In the genomic region with DNA sequence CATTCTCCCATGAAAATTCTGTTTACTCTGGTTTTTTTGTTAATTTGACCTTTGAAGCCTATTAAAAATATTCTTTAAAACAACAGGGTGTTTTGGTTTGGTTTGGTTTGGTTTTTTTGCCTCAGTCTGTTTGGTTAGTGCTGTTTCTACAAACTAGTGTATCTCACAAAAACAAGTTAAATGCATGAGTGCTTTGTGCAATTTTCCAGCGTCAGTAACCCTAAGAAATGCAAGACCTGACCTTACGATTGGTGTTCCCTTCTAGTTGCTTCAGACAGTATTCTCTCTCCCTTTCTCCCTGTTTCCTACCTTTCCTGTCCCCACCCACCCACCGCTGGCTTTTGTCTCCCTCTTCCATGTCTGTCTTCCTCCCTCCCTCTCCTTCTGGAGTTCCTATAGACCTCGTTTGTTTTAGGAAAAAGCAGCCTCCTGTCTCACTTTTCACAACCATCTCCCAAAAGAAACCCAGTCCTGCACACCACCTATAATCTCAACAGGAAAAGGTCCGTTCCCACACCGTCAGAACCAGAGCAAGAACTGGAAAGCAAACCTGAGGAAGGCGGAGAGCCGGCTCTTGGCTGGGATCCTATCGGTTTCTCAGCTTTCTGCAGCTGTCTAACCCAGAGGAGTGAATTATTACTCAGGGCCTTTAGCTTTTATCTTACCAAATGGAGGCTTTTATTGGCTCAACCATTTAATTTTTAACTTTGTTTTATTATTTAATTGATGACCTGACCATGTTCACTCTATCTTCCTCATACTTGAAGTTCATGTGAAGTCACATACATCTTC, we compare ENCODE assay signal across 17 mouse cellular contexts. TPM values are rescaled to one million over a fixed set of nuclear protein-coding genes. Genes with fewer than 3 reads are reported as not detected.
DNase-seq lines count a peak whose midpoint lies in the region; ATAC-seq and TF ChIP-seq lines count a peak whose summit lies in the region.
"Had no signal": no experiment of that assay in that cellular context is flagged by ENCODE, and none has a peak within 500 bp of the region (broad histone marks: within the 10 kb centered on the region; RNA-seq: fewer than 3 reads in every experiment).

Gene Slc17a4 (minus strand): TSS at position 634 of the 792 bp plus-strand sequence.

- no peaks in the 10 kb centered on the region for H3K36me3 ChIP-seq in stomach, embryonic 15.5 days
- no peaks in the 10 kb centered on the region for H3K36me3 ChIP-seq in stomach, postnatal 0 days (ENCODE audit: control insufficient read depth, insufficient read depth, low read length)
- no peaks in the 10 kb centered on the region for H3K36me3 ChIP-seq in stomach, embryonic 16.5 days (ENCODE audit: control insufficient read depth, insufficient read depth, low read length)
- H3K36me3 ChIP-seq: embryonic facial prominence, embryonic 12.5 days; limb, embryonic 12.5 days; neural tube, embryonic 15.5 days had no signal

- H3K9ac ChIP-seq in stomach, embryonic 15.5 days, result no peak within 1 kb of the TSS
- no peak within 1 kb of the TSS for H3K9ac ChIP-seq in stomach, postnatal 0 days (ENCODE audit: low read length)
- H3K9ac ChIP-seq in stomach, embryonic 16.5 days (ENCODE audit: low read length), result no peak within 1 kb of the TSS
- H3K9ac ChIP-seq: embryonic facial prominence, embryonic 12.5 days; forebrain, postnatal 0 days; limb, embryonic 12.5 days; neural tube, embryonic 15.5 days had no signal

- TF ChIP-seq CTCF in stomach, postnatal 0 days (IDR thresholded peaks at IDR 0.05; ENCODE audit: low read depth), result no peak

- no peaks in the 10 kb centered on the region for H3K9me3 ChIP-seq in stomach, embryonic 15.5 days
- H3K9me3 ChIP-seq in stomach, postnatal 0 days (ENCODE audit: control insufficient read depth, low read length), result no peaks in the 10 kb centered on the region
- no peaks in the 10 kb centered on the region for H3K9me3 ChIP-seq in stomach, embryonic 16.5 days (replicated peaks; ENCODE audit: control insufficient read depth, low read length)
- H3K9me3 ChIP-seq: embryonic facial prominence, embryonic 12.5 days; limb, embryonic 12.5 days; neural tube, embryonic 15.5 days had no signal

- no peak within 1 kb of the TSS for H3K4me2 ChIP-seq in stomach, embryonic 15.5 days
- no peak within 1 kb of the TSS for H3K4me2 ChIP-seq in stomach, postnatal 0 days (replicated peaks; ENCODE audit: low read depth)
- H3K4me2 ChIP-seq in stomach, embryonic 16.5 days (ENCODE audit: low read depth, low read length), result no peak within 1 kb of the TSS
- H3K4me2 ChIP-seq: embryonic facial prominence, embryonic 12.5 days; limb, embryonic 12.5 days; neural tube, embryonic 15.5 days had no signal

- H3K4me3 ChIP-seq in stomach, embryonic 15.5 days (replicated peaks), result no peak within 1 kb of the TSS
- H3K4me3 ChIP-seq in stomach, postnatal 0 days (ENCODE audit: low read depth, low read length), result no peak within 1 kb of the TSS
- H3K4me3 ChIP-seq in stomach, embryonic 16.5 days (replicated peaks; ENCODE audit: low read length), result no peak within 1 kb of the TSS
- H3K4me3 ChIP-seq: embryonic facial prominence, embryonic 12.5 days; limb, embryonic 12.5 days; neural tube, embryonic 15.5 days had no signal

- H3K27ac ChIP-seq in stomach, embryonic 15.5 days, result peak within 1 kb of the TSS; percentile 28; the same call in 1 of the 2 replicates
- no peak within 1 kb of the TSS for H3K27ac ChIP-seq in stomach, postnatal 0 days (replicated peaks)
- 0 out of 2 replicates have a peak within 1 kb of the TSS, but pooled peaks have one; percentile 14 for H3K27ac ChIP-seq in stomach, embryonic 16.5 days (ENCODE audit: low read length)
- H3K27ac ChIP-seq: embryonic facial prominence, embryonic 12.5 days; limb, embryonic 12.5 days; neural tube, embryonic 15.5 days had no signal

- no peak for ATAC-seq in stomach, embryonic 15.5 days (ENCODE audit: insufficient read depth, low FRiP score, low read depth)
- ATAC-seq in stomach, postnatal 0 days (ENCODE audit: low FRiP score, low TSS enrichment), result no peak
- no peak for ATAC-seq in stomach, embryonic 16.5 days (ENCODE audit: insufficient read depth, low FRiP score)
- ATAC-seq in activated CD4-positive, CD25-positive, alpha-beta regulatory T cell, adult 4 months, result no peak
- ATAC-seq: forebrain, postnatal 0 days had no signal

- 0 out of 2 replicates have a peak, but pooled peaks cover 5% of the 10 kb centered on the region for H3K4me1 ChIP-seq in stomach, embryonic 15.5 days
- no peaks in the 10 kb centered on the region for H3K4me1 ChIP-seq in stomach, postnatal 0 days (replicated peaks; ENCODE audit: control insufficient read depth, insufficient read depth)
- no peaks in the 10 kb centered on the region for H3K4me1 ChIP-seq in stomach, embryonic 16.5 days (ENCODE audit: control insufficient read depth, insufficient read depth, low read length)
- H3K4me1 ChIP-seq: embryonic facial prominence, embryonic 12.5 days; neural tube, embryonic 15.5 days had no signal

- no peaks in the 10 kb centered on the region for H3K27me3 ChIP-seq in stomach, embryonic 15.5 days (replicated peaks)
- no peaks in the 10 kb centered on the region for H3K27me3 ChIP-seq in stomach, postnatal 0 days (ENCODE audit: control insufficient read depth, insufficient read depth, low read length)
- H3K27me3 ChIP-seq in stomach, embryonic 16.5 days (ENCODE audit: control insufficient read depth, insufficient read depth, low read length), result no peaks in the 10 kb centered on the region
- H3K27me3 ChIP-seq: embryonic facial prominence, embryonic 12.5 days; limb, embryonic 12.5 days; neural tube, embryonic 15.5 days had no signal

- 45% methylated on average over 9 of the region's 9 CpGs for WGBS in stomach, embryonic 15.5 days
- 46% methylated on average over 9 of the region's 9 CpGs for WGBS in stomach, postnatal 0 days
- 41% methylated on average over 9 of the region's 9 CpGs for WGBS in stomach, embryonic 16.5 days

- DNase-seq in adrenal gland, adult 2 months, result peak; percentile 44
- DNase-seq in adrenal gland, postnatal 25 days, result no peak
- DNase-seq in stomach, postnatal 0 days (ENCODE audit: low spot score), result no peak
- DNase-seq in kidney, postnatal 36 days, result peak; percentile 36 to 45
- no peak for DNase-seq in lung, postnatal 14 days
- DNase-seq: cerebellum, adult 2 months; forebrain, postnatal 0 days; layer of hippocampus, adult 9-11 months; thymus, postnatal 36 days had no signal

- no peak for TF ChIP-seq EP300 in stomach, postnatal 0 days (optimal IDR thresholded peaks at IDR 0.05)

RNA-seq across cellular contexts. Expression of gene Slc17a4, which starts in this region (rescaled TPM):
- total RNA-seq in adrenal gland, adult 2 months (2021), result under 1 TPM; 0.14 to 0.43 TPM
- polyA plus RNA-seq in adrenal gland, adult 2 months (2012; rRNA removed), result 0.08 and 0.15 TPM in 2 replicates
- 0.30 TPM in 1 of 2 replicates, not detected in the other for total RNA-seq in adrenal gland, postnatal 25 days (2021)
- polyA plus RNA-seq in stomach, embryonic 15.5 days (2015; fragmentation: Nextera tagmentation; extraction: Ambion mirVana), result 4.0 and 4.7 TPM in 2 replicates
- polyA plus RNA-seq in stomach, postnatal 0 days (2015; fragmentation: Nextera tagmentation; extraction: Ambion mirVana), result 0.07 and 0.21 TPM in 2 replicates
- 2.7 and 3.1 TPM in 2 replicates for polyA plus RNA-seq in stomach, embryonic 16.5 days (2015; fragmentation: Nextera tagmentation; extraction: Ambion mirVana)
- not detected for polyA plus RNA-seq in activated CD4-positive, CD25-positive, alpha-beta regulatory T cell, adult 4 months (2017; shearing (Covaris generic))
- total RNA-seq: ES-E14; forebrain, postnatal 0 days; heart, postnatal 14 days had no signal
- polyA plus RNA-seq: cerebellum, adult 2 months; embryonic facial prominence, embryonic 12.5 days; forebrain, postnatal 0 days; limb, embryonic 12.5 days had no signal

Comparison
In these comparisons a context has a peak if more than half of its experiments do, and no peak if none do; other contexts are left out.
1. Peak in DNase-seq in adrenal gland, adult 2 months; RNA of the gene not detected or under 1 TPM.
2. DNase-seq: peak in kidney, postnatal 36 days (2 of 2); none in adrenal gland, postnatal 25 days (single experiment), stomach, postnatal 0 days (single experiment) and lung, postnatal 14 days (single experiment).